Mouse (Mus musculus) embryo, embryonic 9.5 days (tissue): ENCODE measurements at regions not wholly inside any gene's neighbourhood (a gene's known extent, or its start where the extent isn't known, plus 50 kb on each side); places are given as distances from the start of the nearest gene placed in this dataset.

ENCODE experiments used
- DNase-seq: peaks from one replicate; pipeline ENCODE4 v3.0.0-alpha.2; 2017; ENCODE audit errors: extremely low spot score

GRCm38 (mm10) chr10:71753255-71753654 lies 405.7 kb downstream of the Ipmk start:
- DNase-seq = no peak

GRCm38 (mm10) chr10:71754799-71755198 lies 407.2 kb downstream of the Ipmk start:
- no peak for DNase-seq

DNA sequence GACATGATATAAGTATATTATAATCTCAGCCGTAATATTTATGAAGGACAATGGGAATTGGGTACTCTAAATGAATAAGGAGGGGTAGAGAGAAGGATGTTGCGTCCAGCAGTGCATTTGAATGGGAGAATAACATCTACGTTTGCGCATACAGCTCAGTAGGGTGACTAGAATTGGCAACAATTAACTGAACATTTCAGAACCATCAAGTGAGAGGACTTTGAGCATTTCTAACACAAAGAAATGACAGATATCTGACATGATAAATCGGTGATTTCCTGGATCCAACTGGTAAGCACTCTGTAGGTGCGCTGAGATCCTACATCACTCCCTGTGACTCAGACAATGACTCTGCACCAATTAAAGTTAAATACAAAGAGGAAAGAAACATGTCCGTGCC lies 431.3 kb downstream of the Ipmk start:
- DNase-seq = no peak

DNA sequence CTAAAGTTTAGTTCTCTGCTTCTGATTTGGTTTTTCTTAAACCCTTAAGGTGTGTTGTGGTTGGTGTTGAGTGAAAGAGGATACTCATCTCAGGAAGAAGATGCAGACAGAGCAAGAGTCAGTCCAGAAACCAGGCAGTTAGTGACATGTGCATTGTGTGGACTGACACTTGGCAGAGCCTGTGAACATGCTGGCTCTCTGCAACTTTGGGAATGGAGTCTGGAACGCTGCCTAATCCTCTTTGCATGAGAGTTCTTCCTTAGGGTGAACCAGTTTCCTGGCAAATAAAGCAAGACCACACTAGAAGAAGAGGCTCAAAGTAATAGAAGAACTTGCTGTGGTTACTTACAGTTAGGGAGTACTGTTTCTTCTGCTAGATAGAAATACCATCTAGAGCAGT lies 441.7 kb downstream of the Ipmk start:
- DNase-seq = no peak

- no peak for DNase-seq
Observed at GRCm38 (mm10) chr10:71789936-71790335, 442.4 kb downstream of the Ipmk start.

- no peak for DNase-seq
Observed at GRCm38 (mm10) chr10:71798638-71799037, 451.1 kb downstream of the Ipmk start.

DNA sequence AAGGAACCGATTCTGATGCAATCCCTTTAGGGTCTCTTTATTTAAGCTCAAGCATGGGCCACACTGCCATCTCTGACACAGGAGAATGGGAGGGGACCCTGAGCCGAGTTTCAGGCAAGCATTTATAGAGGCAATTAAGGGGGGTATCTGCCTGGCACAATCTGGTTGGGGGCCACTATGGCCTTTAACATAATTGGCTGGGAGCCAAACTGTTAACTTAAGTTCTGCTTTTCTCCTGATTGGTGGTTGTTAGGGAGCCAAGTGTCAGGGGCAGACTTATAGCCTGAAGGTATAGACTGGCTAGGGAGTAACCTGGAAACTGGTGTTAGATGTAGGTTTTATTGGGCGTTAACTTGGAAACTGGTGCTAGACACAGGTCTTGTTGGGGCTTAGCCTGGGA lies 454.9 kb downstream of the Ipmk start:
- DNase-seq = no peak

DNA sequence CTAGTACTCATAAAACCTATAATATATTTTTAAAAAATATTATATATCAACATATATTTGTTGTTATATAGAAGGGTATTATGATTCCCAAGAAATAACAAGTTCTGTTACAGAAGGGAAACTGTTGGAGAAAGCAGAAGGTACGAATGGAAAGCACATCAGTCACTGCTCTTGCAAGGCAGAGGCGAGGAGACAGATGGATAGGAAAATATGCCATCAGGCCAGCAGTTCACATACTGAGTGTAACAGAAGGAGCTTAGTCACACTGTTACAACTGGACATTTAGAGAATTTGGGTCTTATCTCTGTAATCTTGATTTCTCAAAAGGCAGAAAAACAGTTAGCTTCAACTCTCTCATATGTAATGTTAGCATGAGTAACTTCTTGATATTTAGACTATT lies 485.1 kb downstream of the Ipmk start:
- no peak for DNase-seq

GRCm38 (mm10) chr10:71835018-71835417 lies 487.5 kb downstream of the Ipmk start:
- no peak for DNase-seq

DNA sequence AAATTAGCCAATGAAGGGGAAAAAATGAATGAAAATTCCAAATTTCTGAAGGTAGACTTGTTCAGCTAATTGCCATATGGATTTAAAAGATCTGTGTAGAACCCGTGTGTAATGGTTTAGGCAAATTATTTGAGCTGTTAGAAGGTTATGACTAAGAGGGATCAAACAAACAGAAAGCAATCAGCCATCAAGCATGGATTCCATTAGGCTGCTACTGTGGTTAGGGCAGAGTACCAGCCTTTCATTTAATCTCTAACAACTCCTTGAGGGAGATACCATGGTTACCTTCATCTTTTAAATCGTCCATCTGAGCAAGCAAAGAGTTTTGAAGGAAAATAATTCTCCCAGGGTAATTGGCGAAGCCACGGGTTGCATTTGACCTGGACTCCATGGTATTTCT lies 509.5 kb downstream of the Ipmk start:
- no peak for DNase-seq

- DNase-seq = peak; percentile 14
Observed at GRCm38 (mm10) chr10:71857518-71857973, 510.0 kb downstream of the Ipmk start.

GRCm38 (mm10) chr10:71893726-71894125 lies 546.2 kb downstream of the Ipmk start:
- DNase-seq = no peak

- DNase-seq = no peak
Observed at GRCm38 (mm10) chr10:71905029-71905428, 557.5 kb downstream of the Ipmk start.
